Mouse (Mus musculus): ENCODE data around the gene Dydc1.
"Not testable (repeated sequence)": the region's sequence is repeated elsewhere in the genome, so short reads cannot be mapped to it uniquely, and the experiment has no call there.

The Dydc1 gene

DNA sequence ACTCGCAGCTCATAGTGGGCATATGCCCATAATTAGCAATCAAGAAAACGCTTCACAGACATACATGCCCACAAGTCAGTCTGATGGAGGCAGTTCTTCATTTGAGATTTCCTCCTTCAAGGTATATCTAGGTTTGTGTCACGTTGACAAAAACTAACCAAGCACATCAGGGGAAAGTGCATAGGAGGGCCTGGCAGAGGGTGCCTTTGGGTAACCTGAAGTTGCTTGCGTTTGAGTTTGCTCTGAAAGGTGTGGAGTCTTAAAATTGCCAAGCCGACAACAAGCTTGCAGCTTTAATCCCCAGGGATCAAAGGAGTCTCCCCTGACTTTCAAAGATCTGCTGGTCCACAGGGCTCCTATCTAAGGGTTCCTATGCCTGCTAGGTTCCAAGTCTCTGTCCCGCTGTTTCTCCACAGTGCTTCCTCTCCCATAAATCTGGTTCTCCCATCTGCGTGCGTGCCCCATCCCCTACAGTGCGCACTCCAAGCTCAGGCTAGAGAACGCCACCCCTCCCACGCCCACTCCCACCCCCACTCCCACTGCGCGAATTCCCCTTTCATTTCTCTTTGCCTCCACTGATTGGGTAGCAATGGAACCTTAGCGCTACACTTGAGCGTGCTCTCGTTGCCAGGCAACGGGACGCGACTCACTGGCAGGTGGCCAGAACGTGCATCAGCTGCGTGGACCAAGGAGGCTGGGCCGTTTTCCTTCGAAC is at the start of gene Dydc1:
Dydc1 (plus strand) TSS at position 683 of the 715 bp plus-strand sequence.
- DNase-seq: peak; percentile 9

DNA sequence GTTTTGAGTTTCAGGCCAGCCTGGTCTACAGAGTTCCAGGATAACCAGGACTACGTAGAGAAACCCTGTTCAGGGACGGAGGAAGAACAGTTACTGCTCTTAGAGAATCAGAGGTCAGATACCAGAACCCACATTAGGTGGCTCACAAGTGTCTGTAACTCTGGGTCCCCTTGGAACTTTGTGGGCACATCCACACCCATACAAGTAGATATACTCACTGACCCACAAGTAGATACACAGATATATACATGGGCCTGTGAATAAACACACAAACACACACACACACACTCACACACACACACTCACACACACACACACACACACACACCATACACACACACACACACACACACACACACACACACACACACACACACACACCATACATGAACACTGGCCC is 47.6 kb upstream of the Dydc1 start:
- no peak for DNase-seq

DNA sequence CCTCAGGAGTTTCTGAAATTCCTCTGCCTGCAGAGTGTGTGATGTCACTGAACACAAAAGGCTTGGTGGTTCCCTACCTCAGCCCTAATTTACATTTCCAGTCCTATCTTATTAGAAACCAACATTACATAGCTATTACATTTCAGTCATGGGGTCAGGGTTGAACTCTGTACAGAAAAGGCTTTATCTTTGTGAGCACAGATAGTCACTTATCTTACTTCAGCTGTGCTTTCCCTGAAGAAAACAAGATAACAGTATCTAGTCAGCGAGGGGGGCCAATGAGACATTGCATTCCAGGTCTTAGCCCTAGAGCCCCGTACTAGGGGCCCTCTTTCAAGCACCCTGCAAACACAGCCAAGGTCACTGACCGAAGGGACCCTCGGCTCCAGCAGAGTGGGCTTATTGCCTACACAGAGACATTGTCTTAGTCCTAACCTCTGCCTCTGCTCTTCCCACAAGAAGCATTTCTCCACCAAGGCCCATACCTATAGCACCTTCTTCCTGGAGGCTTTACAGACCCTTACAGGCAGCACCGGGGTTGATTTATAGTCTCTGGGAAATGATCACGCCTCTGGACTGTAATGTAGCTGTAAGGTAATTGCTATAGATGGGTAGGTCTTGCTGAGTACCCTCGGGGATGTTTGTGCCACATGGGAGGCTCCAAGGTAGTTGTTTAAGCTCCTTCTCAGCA is 47.0 kb upstream of the Dydc1 start:
- DNase-seq: no peak

DNA sequence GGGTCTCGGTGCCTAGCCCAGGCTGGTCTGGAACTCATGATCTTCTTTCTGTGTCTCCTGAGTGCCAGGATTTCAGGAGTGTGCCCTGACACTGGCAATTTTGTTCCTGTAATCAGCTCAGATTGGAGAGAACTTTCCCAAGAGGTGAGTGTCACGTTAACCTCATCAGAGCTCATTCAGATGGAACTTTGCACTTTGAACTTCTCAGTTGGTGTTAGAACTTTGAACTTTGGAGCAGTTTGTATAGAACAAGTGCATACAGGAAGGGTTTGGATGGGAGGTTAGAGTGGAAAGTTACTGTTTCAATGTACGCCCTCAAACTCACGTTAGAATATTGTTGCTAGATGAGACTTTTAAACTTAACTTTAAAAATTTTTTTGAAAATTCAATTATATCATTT is 43.4 kb upstream of the Dydc1 start:
- DNase-seq: no peak

DNA sequence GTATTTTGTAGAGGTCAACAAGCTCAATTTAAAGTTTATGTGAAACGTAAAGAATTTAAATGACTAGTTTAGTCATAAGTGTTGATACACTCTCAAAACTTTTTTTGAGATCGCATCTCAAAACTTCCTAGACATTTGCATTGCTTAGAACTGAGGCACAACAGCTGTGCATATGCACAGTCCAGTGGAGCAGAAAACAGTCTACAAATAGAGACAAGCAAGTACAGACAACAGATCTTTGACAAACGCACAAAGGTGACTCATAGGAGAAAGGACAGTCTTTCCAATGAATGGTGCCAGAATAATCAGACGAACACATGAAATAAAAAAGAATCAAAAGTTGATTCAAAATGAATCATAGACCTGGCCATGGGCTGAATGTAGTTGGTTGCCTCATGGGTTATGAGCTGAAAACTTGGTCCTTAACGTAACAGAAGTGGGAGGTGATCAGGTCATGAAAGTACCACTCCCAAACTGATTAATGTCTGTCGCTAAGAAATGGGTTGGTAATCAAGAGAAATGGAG is 41.7 kb upstream of the Dydc1 start:
- no peak for DNase-seq

DNA sequence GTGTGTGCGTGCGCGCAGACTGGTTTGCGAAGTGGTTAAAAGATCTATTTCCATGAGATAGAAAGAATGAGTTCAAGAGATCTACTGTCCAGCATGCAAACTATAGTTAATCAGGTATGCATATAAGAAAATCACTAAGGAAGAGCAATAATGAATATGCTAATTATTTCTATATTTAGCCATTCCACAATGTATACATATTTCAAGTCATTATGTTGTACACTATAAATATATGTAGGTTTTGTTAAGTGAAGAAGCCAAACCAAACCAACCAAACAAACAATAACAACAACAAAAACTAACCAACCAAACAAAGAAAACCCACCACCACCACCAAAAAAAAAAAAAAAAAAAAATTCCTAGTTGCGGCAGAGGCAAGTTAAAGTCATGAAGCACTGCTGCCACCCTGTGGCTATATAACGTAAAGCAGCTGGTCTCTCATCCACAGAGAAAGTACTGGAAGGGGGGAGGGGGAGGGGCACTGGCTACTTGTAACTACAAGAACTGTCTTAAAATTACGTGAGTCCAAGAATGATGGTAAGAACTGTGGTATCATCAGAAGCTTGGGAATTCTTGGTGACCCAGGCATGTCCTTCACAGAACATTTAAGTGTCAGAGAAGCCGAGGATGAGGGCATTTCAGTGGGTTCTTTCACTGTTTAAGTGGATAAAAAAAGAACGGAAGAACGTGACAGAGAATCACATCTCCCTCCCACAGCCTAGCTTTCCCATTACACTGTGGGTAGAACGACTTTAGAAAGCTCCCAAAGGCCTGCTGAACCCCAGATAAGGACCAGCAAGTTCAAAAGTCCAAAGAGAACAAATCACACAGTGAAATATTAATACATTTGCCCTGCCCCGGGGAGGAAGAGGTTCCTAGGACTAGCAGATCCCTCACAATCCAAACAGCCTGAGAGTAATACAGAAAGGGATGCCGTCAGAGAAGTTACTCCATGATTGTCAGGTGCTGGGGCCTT is 39.3 kb upstream of the Dydc1 start:
- peak; percentile 76 for DNase-seq

DNA sequence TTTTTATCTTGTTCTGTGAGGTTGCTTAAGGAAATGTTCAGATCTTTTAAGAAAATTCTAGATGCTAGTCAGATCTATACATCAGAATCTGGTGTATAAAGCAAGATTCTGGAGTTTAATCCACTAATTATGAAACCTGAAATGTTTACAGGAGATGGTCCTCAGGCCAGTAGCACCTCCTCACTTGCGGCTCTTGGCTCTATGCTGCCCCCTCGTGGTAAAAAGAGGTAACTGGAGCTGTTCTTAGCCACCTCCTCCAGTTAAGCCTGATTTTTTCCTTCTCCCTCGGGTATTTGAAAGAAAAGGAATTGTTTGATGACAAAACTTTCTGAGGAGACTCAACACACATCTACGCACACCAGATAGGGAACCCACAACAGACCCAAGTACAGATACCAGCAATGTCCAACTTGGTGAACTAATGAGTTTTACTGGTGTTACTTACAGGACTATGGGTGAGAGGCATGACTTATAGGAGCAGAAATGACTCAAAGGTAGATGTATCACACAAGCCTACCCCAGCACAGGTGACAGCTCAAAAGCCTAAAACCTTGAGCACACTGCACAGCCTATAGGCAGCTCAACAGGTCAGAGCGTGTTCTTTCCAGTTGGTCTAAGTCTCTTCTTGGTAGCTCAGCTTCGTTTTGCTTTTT is 37.4 kb upstream of the Dydc1 start:
- DNase-seq: peak; percentile 60

DNA sequence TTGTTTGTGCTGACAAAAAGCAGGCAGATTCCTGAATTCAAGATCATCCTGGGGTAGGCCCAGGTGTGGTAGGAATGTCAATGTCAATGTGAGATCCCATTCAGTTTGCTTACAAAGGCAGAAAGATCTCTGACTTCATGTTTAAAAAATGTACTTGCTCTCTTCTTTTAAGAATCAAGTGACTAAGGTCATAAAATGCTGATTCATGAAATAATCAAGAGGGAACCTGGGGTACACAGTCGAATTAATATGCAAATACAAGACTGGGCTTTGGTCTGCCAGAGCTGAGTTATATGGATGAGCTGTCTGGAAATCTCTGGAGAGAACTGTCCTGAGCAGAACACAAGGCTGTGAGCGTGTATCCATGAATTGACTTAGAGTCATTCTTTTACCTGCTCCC is 25.3 kb upstream of the Dydc1 start:
- DNase-seq: no peak

DNA sequence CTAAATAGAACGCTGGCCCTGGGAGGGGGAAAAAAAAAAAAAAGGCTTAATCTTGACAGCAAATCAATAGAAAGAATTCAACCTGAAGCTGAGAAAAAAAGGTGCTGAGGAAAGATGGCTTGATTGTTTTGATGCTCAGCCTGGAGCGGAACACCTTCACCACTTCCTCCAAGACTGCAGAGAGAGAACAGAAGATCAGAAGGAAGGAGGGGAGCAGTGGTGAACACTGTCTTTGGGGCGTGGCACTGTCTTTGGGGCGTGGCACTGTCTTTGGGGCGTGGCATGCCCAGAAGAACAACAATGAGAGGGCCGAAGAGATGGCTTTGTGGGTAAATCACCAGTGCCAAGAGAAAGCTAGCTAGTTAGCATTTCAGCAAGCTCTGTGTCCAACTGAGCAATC is 22.2 kb upstream of the Dydc1 start:
- peak; percentile 33 for DNase-seq

DNA sequence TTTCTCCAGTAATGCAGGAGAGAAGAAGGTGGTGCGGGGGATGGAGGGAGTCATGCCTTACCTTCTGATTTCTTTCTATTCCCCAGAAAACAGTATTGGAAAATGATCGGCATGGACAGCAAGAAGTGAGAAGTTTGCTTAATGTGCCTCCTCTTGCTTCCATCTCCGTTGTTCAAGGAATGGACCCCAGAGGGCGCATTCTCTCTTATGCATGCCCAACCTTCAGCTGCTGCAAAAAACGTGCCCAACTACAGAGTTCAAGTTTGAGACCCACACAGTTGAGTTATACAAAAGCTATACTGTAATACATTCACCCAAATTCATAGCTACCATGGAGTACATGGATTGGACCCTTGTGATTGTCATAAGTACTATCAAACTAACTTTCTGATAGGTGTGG is 20.2 kb upstream of the Dydc1 start:
- DNase-seq: peak; percentile 21

DNA sequence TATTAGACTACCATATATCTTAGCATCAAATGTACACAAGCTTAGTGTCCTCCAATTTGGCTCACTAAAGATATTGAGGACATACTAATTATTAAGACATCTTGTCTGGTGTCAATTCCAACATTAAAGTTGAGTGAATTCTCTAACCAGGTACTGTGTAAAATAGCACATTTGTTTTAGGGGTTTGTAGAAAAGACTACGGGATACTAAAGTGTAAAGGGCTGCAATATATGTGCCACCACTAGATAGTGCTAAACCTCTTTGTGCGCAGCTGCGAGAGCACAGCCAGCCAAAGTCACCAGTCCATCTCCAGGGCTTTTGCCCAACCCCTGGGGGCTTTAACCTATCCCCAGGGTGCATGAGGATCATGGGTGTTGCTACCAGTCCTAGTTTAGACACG is 19.5 kb upstream of the Dydc1 start:
- DNase-seq: not testable (repeated sequence)

DNA sequence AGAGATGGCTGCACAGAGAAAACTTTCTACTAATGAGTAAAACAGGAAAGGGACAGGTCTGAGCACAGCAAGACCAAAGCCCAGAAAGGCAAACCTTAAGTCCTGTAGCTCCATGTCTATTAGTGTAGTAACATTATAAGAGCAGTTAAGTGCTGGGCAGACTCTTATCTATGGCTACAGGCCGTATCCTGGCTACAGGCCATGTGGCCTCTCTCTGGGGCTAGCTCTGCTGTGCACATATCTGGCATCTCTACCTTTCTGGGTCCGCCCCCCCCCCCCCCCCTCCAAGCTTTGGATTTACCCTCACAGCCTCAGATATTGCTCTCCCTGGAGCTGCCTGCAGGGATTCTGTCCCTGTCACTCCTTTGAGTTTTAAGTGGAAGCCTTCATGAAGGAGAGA is 7.5 kb upstream of the Dydc1 start:
- no peak for DNase-seq

DNA sequence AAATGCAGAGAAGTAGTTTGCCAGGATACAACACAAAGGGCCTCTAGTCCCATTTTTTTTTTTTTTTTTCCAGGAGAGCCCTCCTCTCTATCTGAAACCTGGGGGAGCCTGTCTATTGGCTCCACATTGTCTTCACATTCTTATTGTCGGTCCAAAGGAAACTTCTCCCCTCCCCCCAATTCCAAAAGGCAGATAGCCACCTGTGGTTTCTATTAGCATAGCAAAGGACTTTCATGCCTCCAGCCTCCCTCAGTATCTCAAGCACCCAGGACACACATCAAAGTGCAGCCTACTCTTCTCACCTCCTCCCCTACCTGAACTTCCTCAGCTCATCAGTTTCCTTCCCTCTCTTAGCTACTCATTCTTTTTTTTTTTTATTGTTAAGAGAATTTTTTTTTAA is 6.3 kb upstream of the Dydc1 start:
- no peak for DNase-seq

DNA sequence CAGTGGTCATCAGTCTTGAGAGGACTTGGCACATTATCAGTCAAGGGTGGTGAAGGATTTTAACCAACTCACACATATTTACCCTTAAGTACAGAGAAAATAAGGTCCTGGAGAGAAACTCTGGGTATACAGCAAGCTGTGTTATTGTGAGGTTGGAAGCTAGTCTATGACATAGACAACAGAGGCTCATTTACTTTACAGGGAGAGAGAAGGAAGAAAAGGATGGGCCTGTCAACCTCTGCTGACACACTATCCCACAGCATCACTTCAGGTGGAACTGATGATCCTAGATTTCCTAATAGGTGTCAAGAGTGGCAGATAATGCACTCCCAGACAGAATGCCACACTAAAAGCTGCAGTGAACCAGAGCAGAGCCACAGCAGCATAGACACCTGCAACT is 3.6 kb upstream of the Dydc1 start, which contains the start of gene Dydc2:
Dydc2 (minus strand) TSS at position 101 of the 400 bp plus-strand sequence.
- DNase-seq: no peak

DNA sequence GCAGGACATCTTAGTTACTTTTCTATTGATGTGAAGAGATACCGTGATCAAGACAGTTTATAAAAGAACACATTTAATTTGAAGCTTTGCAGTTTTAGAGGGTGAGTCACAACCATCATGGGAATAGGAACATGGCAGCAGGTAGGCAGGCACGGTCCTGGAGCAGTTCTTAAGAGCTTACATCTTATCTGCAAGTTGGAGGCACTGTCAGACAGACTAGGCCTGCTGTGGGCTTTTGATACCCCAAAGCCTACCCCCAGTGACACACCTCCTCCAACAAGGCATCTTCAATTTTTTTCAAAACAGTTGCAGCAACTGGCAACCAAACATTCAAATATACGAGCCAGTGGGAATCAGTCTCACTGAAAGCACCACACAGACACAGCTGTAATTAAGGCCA is 2.4 kb upstream of the Dydc1 start:
- DNase-seq: no peak

DNA sequence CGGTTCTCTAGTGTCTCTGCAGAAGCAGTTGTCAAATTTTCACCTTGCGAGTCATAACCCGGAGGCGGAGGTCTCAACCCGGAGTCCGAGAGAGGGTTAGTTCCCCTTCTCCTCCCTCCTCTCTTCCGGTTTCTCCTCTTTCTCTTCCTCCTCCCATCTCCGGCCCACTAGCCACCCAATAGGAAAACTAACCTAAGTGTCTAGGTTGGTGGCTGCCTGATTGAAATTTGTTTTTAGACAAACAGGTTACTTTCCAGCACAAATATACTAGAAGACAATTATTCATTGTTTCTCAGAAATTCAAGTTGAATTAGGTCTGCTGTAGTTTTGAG is 199 bp downstream of the Dydc1 start:
- DNase-seq: no peak

DNA sequence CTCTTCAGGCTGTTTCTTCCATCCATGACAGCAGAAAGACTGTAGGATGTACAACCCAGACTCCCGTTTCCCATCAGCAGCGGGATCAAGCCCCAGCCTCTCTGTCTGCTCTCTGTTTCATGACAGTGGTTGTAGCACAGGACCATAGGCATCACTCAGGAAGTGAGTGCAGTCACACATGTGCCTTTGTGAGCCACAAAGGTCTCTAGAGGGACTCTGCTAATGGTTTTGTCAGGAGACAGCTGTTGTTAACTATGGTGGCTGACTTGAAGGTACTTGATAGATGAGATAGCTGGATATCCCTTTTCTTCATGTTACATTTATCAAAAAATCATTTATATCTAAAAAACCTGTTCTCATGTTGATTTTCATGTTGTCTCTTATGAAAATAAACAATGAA is 9.7 kb downstream of the Dydc1 start:
- no peak for DNase-seq

DNA sequence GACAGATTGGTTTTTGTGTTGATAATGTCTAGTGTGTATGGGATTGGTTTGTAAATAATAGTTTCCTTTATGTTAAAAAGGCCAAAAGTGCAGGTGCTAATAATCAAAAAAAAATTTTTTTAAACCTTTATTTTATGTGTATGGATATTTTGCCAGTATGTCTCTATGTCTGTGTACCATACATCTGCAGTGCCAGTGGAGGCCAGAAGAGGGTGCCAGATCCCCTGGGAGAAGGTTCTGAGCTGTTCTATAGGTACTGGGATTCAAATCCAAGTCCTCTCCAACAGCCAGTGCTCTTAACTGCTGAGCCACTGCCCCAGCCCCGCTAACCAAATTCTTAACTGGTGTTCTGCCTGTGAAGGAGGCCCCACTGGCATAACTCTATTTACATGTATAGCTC is 14.8 kb downstream of the Dydc1 start:
- peak; percentile 30 for DNase-seq

DNA sequence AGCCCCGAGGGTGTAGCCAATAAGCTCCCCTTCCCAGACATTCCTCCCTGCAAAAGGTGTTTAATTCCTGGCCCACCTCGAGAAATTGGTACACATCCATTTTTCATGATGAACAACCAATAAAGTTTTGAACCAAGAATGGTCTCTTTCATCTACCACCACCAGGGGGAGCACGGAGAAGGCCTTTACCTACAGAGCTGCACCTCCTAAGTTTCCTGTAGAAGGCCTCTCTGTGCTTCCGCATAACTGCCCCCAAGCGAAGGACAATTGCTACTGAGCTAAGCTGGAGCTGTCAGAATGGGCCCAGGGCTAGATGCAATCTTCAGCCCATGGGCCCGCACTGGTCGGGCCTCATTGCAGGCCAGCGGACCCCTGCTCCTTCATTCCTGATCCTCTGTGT is 18.1 kb downstream of the Dydc1 start:
- DNase-seq: peak; percentile 32

DNA sequence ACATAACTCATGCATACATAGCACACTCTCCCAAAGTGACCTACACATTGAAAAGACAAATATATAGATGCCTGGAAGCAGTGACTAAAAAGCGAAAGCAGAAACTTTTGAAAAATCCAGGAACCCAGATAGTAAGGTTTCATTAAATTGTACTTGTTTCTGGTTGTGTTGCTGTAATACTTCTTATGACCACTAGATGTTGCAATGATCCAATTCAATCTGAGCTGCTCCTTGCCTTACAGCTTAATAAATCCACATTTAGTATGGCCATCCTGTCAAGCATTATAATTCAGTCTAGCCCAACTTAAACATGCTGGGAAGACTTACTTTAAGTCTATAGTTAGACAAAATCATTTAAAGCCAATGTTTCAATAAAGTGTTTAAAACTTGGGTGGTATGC is 21.4 kb downstream of the Dydc1 start:
- no peak for DNase-seq

DNA sequence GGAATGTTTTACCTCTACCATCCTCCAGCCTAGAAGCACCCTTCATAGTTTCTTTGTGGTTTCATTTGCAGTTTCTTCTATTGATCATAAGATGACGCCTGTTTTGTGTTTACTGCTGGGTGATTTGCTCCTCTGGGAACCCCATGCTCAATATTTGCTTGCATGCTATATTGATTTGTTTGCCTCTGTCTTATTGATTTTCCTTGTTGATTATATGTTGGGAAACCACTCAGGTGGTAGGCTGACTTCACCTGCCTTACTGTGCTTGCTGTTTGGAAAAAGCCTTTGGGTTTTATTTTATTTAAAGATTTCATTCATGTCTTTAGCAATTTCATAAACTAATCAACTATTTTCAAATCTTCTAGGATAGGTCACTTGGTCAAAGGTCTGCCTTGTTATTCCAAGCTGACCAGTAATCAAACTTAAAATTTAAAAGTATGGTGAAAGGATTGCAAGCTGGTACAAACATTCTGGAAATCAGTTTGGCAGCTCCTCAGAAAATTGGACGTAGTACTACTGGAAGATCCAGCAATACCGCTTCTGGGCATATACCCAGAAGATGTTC is 23.7 kb downstream of the Dydc1 start:
- no peak for DNase-seq

DNA sequence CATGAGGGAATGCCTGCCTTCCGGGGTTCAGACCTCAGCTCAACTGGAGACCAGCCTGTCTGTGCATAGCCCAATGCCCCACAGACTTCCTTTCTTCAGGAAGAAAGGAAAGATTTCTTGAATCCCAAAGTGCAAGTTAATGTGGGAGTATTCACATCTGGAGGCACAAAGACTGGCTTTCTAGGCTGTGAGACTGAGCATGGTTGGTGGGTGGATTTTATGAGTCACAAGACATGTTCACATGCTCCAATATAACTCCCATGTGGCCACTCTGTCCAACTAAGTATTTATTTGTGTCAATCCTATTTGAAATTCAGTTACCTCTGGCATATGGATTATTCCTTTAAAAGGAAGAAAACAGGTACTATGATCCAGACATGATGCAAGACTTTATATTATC is 26.0 kb downstream of the Dydc1 start:
- DNase-seq: no peak

DNA sequence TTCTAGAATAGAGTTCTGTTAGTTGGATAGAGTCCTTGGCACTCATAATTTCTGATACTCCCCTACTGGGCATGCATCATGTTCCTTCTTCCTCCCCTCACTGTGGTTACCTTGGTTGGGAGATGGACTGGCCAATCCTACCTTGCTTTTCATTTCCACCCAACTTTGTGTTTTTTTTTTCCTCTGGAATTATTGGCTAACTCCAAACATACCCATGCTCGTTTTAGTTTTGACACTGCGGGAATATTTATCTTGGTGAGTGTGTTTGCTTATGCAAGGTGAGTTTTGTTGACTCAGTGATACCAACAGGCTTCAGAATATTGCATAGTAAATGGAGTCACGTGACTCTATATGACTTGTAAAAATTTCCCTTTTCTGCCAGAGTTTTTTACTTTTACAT is 28.0 kb downstream of the Dydc1 start:
- no peak for DNase-seq
